Mouse (Mus musculus) limb, embryonic 11.5 days (tissue): ENCODE data around the gene Slc36a4. TPM values are rescaled to one million over a fixed set of nuclear protein-coding genes. Genes with fewer than 3 reads are reported as not detected.

Experiments
- ATAC-seq: fragments of 200-750 bp; cut with Nextera tagmentation; 2 replicates; pipeline ENCODE4 v1.8.0; 2017; ENCODE audit warnings: low read depth; ENCODE audit not compliant: insufficient number of reproducible peaks, low FRiP score, low TSS enrichment
- DNase-seq: peaks from one replicate; pipeline ENCODE4 v3.0.0-alpha.2; 2015; ENCODE audit warnings: low spot score
- H3K27ac ChIP-seq: fragments of 300-500 bp; sonication (generic); replicated peaks from 2 replicates; pipeline ENCODE4 v1.5.1; 2014; ENCODE audit warnings: low read depth, mild to moderate bottlenecking, low read length
- H3K27me3 ChIP-seq: fragments of 300-500 bp; sonication (generic); 2 replicates; pipeline ENCODE4 v1.6.1; 2014; ENCODE audit warnings: mild to moderate bottlenecking, low read length, mixed read lengths; ENCODE audit not compliant: control insufficient read depth, insufficient read depth
- H3K36me3 ChIP-seq: fragments of 300-500 bp; sonication (generic); 2 replicates; pipeline ENCODE4 v1.6.1; 2014; ENCODE audit warnings: mild to moderate bottlenecking, low read length, moderate library complexity, mixed read lengths; ENCODE audit not compliant: control insufficient read depth, insufficient read depth
- H3K4me1 ChIP-seq: fragments of 300-500 bp; sonication (generic); 2 replicates; pipeline ENCODE4 v1.6.1; 2014; ENCODE audit warnings: low read length, mixed read lengths; ENCODE audit not compliant: control insufficient read depth, insufficient read depth
- H3K4me2 ChIP-seq: fragments of 300-500 bp; sonication (generic); 2 replicates; pipeline ENCODE4 v1.6.1; 2014; ENCODE audit warnings: low read depth, mild to moderate bottlenecking, moderate library complexity; ENCODE audit not compliant: severe bottlenecking
- H3K4me3 ChIP-seq: fragments of 300-500 bp; sonication (generic); 2 replicates; pipeline ENCODE4 v1.5.1; 2014; ENCODE audit warnings: low read depth, low read length
- H3K9ac ChIP-seq: fragments of 300-500 bp; sonication (generic); 2 replicates; pipeline ENCODE4 v1.6.1; 2014; ENCODE audit warnings: mild to moderate bottlenecking, low read length
- H3K9me3 ChIP-seq: fragments of 300-500 bp; sonication (generic); 2 replicates; pipeline ENCODE4 v1.6.1; 2016; ENCODE audit warnings: low read length; ENCODE audit not compliant: control insufficient read depth
- WGBS: fragments of 180-500 bp; shearing (Covaris S2); extraction: QIAGEN DNeasy Blood & Tissue Kit; methylation state at CpG from one replicate; pipeline ENCODE4 v1.1.7; 2014; 5-methylcytosine and 5-hydroxymethylcytosine counted together
- polyA plus RNA-seq: library from polyadenylated mRNA; unstranded; fragments of >200 nt; fragmentation: Nextera tagmentation; extraction: Ambion mirVana; gene quantifications from 2 replicates; pipeline ENCODE4 v1.2.1, GENCODE M21; 2014

The Slc36a4 gene
- polyA plus RNA-seq, 1 experiment from 2014 or later = 22.3 TPM

DNA sequence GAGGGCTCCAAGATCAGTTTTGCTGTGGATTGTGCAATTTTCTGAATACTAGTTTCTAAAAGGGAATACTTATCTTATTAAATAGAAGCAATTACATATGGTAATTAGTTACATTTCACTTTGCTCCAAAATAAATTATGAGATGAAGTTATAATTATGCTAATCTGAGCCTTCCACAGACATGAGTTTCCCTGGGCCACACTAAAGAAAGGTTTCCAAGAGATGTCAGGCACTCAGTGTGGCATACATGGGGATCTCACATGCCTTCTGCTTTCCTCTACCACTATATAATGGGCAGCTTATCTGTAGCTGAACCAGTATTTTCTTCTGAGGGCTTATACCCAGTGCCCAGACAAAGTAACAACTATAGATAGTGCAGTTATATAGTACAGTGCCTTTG is 49.8 kb downstream of the Slc36a4 start:
- Histone ChIP-seq H3K4me3 (no peak overlapping the region), H3K4me1 (no peaks in the 10 kb centered on the region), H3K36me3 (no peaks in the 10 kb centered on the region), H3K4me2 (no peak overlapping the region), H3K27ac (no peak overlapping the region), H3K27me3 (no peaks in the 10 kb centered on the region), H3K9me3 (no peaks in the 10 kb centered on the region), H3K9ac (no peak overlapping the region)
- ATAC-seq = no peak
- no peak for DNase-seq

DNA sequence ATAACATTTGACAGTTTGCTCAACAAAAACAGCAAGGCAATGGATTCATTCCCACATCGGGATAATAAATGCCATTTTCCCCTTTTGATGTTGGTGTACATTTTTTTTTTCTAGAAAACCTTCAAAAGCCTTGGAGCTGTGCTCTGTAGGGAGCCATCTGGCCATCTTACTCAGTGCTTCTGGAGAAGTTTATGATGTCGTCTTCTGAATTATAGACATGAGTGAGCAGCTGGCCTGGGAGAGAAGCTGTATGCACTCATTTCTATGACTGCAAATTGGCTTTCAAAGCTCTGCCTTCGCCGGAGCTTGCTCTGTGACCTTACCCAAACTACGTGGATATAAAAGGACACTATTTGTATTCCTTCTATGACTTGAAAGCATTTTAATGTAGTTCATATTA is 56.8 kb downstream of the Slc36a4 start:
- Histone ChIP-seq H3K4me3 (no peak overlapping the region), H3K27me3 (no peaks in the 10 kb centered on the region), H3K9ac (no peak overlapping the region), H3K27ac (no peak overlapping the region), H3K4me1 (peaks cover 5% of the 10 kb centered on the region; the same call in 1 of the 2 replicates), H3K9me3 (no peaks in the 10 kb centered on the region), H3K36me3 (no peaks in the 10 kb centered on the region), H3K4me2 (no peak overlapping the region)
- ATAC-seq = no peak
- 61% methylated on average over 5 of the region's 5 CpGs for WGBS
- no peak for DNase-seq

DNA sequence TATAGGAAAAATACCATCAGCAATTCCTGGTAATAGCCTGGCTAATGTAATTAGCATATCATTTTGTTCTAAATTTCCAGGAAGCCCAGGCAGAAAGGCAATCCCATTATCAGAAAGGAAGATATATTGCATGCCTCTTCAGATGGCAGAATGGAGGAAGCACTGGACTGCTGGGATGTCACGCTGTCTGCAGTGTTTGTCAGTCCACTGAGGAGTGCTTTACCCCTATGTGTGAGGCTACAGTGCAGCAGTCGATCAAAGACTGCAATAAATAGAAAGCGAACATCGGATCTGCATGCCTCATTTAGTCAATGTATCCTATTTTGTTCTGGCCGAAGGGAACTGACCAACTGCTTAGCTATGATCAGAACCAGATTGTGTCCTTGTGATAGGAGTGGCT is 57.3 kb downstream of the Slc36a4 start:
- DNase-seq (no peak), ATAC-seq (no peak)
- no peak overlapping the region for H3K27ac ChIP-seq
- WGBS = 39% methylated on average over 5 of the region's 5 CpGs
- no peaks in the 10 kb centered on the region for H3K27me3 ChIP-seq
- peaks cover 5% of the 10 kb centered on the region; the same call in 1 of the 2 replicates for H3K4me1 ChIP-seq
- H3K4me2 ChIP-seq = no peak overlapping the region
- H3K9ac ChIP-seq = no peak overlapping the region
- H3K36me3 ChIP-seq = no peaks in the 10 kb centered on the region
- no peak overlapping the region for H3K4me3 ChIP-seq
- H3K9me3 ChIP-seq = no peaks in the 10 kb centered on the region

DNA sequence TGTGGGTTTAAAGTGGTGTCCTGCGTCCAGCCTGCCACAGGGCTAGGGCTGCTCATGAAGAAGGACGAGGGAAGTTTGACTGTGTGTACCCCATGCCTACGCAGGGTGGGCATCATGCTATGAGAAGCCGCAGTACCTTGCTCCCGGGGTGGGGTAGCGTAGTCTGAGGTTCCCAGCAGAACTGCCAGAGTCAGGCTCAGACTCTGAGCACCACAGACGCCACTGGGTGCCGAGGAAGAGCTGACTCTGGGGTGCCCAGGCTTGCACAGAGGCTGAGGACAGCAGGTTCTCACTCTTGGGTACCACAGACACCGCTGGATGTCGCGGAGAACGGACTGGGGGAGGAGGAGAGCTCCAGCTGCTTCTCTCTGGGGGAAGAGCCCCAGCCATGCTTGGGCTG is 63.2 kb downstream of the Slc36a4 start:
- peaks cover 5% of the 10 kb centered on the region; the same call in 1 of the 2 replicates for H3K4me1 ChIP-seq
- no peaks in the 10 kb centered on the region for H3K36me3 ChIP-seq
- H3K4me3 ChIP-seq = no peak overlapping the region
- no peak overlapping the region for H3K9ac ChIP-seq
- DNase-seq = no peak
- H3K9me3 ChIP-seq = no peaks in the 10 kb centered on the region
- no peak overlapping the region for H3K4me2 ChIP-seq
- H3K27me3 ChIP-seq = no peaks in the 10 kb centered on the region
- no peak for ATAC-seq
- H3K27ac ChIP-seq = no peak overlapping the region
- 87% methylated on average over 12 of the region's 12 CpGs for WGBS

DNA sequence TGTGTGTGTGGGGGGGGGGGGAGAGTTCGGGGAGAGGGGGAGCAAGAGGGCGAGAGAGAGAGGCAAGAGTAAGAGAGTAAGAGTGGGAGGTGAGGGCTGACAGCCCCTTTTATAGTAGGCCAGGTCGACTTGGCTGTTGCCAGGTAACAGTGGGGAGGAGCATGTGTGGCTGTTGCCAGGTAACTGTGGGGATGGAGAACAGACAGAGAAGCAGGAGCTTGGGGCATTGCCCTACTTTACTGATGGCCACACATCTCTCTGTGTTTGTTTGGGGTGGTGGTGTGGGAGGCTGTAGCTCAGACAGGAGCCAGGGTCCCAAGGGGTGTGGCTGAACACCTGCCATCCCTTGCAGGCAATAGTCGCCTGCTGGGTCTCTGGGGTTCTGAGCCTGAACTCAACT is 63.9 kb downstream of the Slc36a4 start:
- Histone ChIP-seq H3K9me3 (no peaks in the 10 kb centered on the region), H3K36me3 (no peaks in the 10 kb centered on the region), H3K4me2 (no peak overlapping the region), H3K27me3 (no peaks in the 10 kb centered on the region), H3K4me3 (no peak overlapping the region), H3K9ac (no peak overlapping the region), H3K27ac (no peak overlapping the region), H3K4me1 (peaks cover 5% of the 10 kb centered on the region; the same call in 1 of the 2 replicates)
- DNase-seq (no peak), ATAC-seq (no peak)
- WGBS = 53% methylated on average over 4 of the region's 4 CpGs

DNA sequence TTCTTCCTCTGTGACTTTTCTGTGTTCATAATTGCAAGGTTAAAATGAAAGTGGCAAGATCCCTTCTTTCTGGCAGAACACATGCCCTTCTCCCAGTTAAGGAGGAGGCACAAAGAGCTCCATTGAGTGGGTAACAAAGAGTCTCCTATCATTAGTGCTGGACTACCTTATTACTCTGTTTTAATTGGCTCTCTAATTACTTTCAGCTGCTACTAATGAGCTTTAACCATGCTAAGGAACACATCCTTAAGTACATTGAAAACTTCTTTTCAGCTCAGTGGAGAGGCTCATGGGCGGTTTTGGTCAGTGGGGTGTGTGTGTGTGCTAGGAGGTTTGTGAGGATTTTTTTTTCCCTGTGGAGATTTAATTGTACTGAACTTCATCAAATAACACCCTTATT is 65.4 kb downstream of the Slc36a4 start:
- H3K36me3 ChIP-seq = no peaks in the 10 kb centered on the region
- no peak overlapping the region for H3K4me3 ChIP-seq
- no peaks in the 10 kb centered on the region for H3K27me3 ChIP-seq
- H3K4me2 ChIP-seq = no peak overlapping the region
- ATAC-seq = peak; percentile 63
- peaks cover 5% of the 10 kb centered on the region; the same call in 1 of the 2 replicates for H3K4me1 ChIP-seq
- H3K9ac ChIP-seq = no peak overlapping the region
- H3K9me3 ChIP-seq = no peaks in the 10 kb centered on the region
- 40% methylated on average over 1 of the region's 1 CpGs for WGBS
- H3K27ac ChIP-seq = peak overlapping the region; percentile 61; the same call in 1 of the 2 replicates
- no peak for DNase-seq

DNA sequence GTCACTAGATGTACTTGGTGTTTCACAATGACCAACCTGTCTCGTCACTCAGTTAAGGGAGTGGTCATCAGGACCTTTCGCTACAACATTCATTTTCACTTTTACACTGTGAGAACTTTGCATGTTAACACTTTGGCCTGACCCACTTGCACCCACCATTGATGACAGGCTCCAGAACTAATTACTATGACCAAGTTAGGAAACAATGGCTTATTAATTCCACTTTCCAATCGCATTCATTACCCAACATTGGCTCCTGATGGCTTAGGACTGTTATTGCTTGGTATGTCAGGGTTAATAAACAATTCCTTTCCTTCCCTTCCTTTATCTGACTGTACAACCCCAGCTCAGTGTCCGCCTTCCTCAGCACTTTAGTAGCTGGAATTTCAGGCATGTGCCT is 72.4 kb downstream of the Slc36a4 start:
- no peak for DNase-seq
- H3K4me1 ChIP-seq = no peaks in the 10 kb centered on the region
- 82% methylated on average over 4 of the region's 4 CpGs for WGBS

DNA sequence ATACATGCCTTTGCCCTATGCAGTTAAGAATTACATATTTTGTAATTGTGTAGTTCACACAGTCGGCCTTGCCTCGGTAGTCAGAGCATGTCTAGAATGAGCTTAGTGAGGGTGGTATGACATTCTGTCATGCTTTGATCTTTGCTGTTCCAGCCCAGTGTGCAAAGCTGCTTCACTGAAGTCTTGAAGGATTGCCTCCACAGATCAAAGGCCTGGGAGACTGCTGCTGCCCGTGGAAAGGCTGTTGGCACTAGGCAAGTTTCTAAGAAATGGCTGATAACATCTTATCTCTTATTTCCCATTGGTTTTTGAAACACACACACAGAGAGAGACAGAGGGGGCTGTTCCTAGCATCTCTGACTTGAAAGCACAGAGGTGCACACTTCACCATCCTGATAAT is 76.7 kb downstream of the Slc36a4 start:
- Histone ChIP-seq H3K9me3 (no peaks in the 10 kb centered on the region), H3K4me3 (no peak overlapping the region), H3K4me2 (no peak overlapping the region), H3K27me3 (no peaks in the 10 kb centered on the region), H3K9ac (no peak overlapping the region), H3K36me3 (no peaks in the 10 kb centered on the region), H3K27ac (no peak overlapping the region), H3K4me1 (no peaks in the 10 kb centered on the region)
- 53% methylated on average over 3 of the region's 3 CpGs for WGBS
- no peak for ATAC-seq
- peak; percentile 12 for DNase-seq

More for the DNA sequence above, 72.4 kb downstream of the Slc36a4 start:
- H3K27me3 ChIP-seq = no peaks in the 10 kb centered on the region
- H3K4me2 ChIP-seq = no peak overlapping the region
- no peak overlapping the region for H3K4me3 ChIP-seq
- H3K9ac ChIP-seq = no peak overlapping the region
- ATAC-seq = no peak
- H3K9me3 ChIP-seq = no peaks in the 10 kb centered on the region
- no peaks in the 10 kb centered on the region for H3K36me3 ChIP-seq
- no peak overlapping the region for H3K27ac ChIP-seq

DNA sequence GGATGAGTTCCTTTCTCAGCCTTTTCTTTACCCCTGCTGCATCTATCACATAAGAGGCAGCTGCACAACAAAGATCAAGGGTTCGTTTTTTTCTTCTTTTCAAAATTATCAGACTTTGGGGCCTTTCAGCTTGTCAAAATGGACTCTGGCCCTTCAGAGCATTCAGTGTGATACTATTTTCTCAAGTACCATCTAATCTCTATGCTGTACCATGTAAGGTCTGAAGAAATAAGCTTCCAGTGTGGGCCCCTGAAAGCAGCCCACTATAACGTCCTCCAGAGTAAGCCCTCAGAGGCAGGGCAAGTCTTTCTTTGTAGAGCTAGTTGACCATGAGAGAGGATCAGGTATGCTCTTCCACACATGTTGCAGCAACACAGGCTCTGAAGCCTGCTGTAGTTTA is 77.1 kb downstream of the Slc36a4 start:
- Histone ChIP-seq H3K4me2 (no peak overlapping the region), H3K9me3 (no peaks in the 10 kb centered on the region), H3K36me3 (no peaks in the 10 kb centered on the region), H3K4me3 (no peak overlapping the region), H3K4me1 (no peaks in the 10 kb centered on the region), H3K9ac (no peak overlapping the region), H3K27ac (no peak overlapping the region), H3K27me3 (no peaks in the 10 kb centered on the region)
- DNase-seq (peak; percentile 11), ATAC-seq (no peak)
- 83% methylated on average over 2 of the region's 2 CpGs for WGBS
